Mouse (Mus musculus) heart, postnatal 10 days (tissue): Measurements from ENCODE around the gene 9530068E07Rik. TPM values are rescaled to one million over a fixed set of nuclear protein-coding genes. Genes with fewer than 3 reads are reported as not detected.
A peak's percentile ranks its signal among the peaks of the same experiment; 100 is the strongest.
"Not testable (repeated sequence)": the region's sequence is repeated elsewhere in the genome, so short reads cannot be mapped to it uniquely, and the experiment has no call there.

Experiments used
- DNase-seq, 2 experiments: peaks; one replicate each; pipeline ENCODE4 v3.0.0; 2021
- intact Hi-C: fragments of 180-260 bp; cut with DNase I; formaldehyde crosslinking; loops from one replicate; pipeline ENCODE4 v1.15.1; 2025
- total RNA-seq, 2 experiments: library from RNA; stranded (reverse); gene quantifications; 2 replicates each; pipeline ENCODE4 v1.2.3; 2021

9530068E07Rik gene
- total RNA-seq, 2 experiments from 2014 or later: 111 to 117 TPM

GRCm38 (mm10) chr11:52370538-52370937 is 25.7 kb upstream of the 9530068E07Rik start:
- intact Hi-C loops: no loop called here

GRCm38 (mm10) chr11:52373841-52374240 is 22.4 kb upstream of the 9530068E07Rik start:
- no peak for DNase-seq

More at GRCm38 (mm10) chr11:52370538-52370937, 25.7 kb upstream of the 9530068E07Rik start:
- peak; percentile 76 to 77 for DNase-seq

GRCm38 (mm10) chr11:52374340-52374739 is 21.9 kb upstream of the 9530068E07Rik start:
- intact Hi-C loops: loop anchor here (1.0 kb wide), 1 partner anchor 23 kb away; no protein-coding TSS in a partner anchor
- peak; percentile 88 for DNase-seq

More at GRCm38 (mm10) chr11:52373841-52374240, 22.4 kb upstream of the 9530068E07Rik start:
- intact Hi-C loops: loop anchor here (1.0 kb wide), 1 partner anchor 23 kb away; no protein-coding TSS in a partner anchor

GRCm38 (mm10) chr11:52377579-52377978 is 18.6 kb upstream of the 9530068E07Rik start:
- intact Hi-C loops: no loop called here
- DNase-seq: peak; percentile 69 to 76

- intact Hi-C loops: no loop called here
- no peak for DNase-seq
Observed at GRCm38 (mm10) chr11:52379241-52379640, 17.0 kb upstream of the 9530068E07Rik start.

- intact Hi-C loops: no loop called here
- DNase-seq: no peak
Observed at GRCm38 (mm10) chr11:52383741-52384140, 12.5 kb upstream of the 9530068E07Rik start.

- intact Hi-C loops: no loop called here
- no peak for DNase-seq
Observed at GRCm38 (mm10) chr11:52384667-52385066, 11.6 kb upstream of the 9530068E07Rik start.

GRCm38 (mm10) chr11:52386892-52387291 is 9.3 kb upstream of the 9530068E07Rik start:
- intact Hi-C loops: no loop called here
- DNase-seq: no peak

- DNase-seq: no peak
- intact Hi-C loops: no loop called here
Observed at GRCm38 (mm10) chr11:52388150-52388549, 8.1 kb upstream of the 9530068E07Rik start.

- intact Hi-C loops, DNase-seq: not testable (repeated sequence)
Observed at GRCm38 (mm10) chr11:52388979-52389378, 7.2 kb upstream of the 9530068E07Rik start.

GRCm38 (mm10) chr11:52389933-52390332 is 6.3 kb upstream of the 9530068E07Rik start:
- DNase-seq: no peak
- intact Hi-C loops: no loop called here

GRCm38 (mm10) chr11:52394494-52394893 is 1.7 kb upstream of the 9530068E07Rik start:
- no peak for DNase-seq
- intact Hi-C loops: no loop called here

GRCm38 (mm10) chr11:52395343-52395742 is 885 bp upstream of the 9530068E07Rik start:
- intact Hi-C loops: no loop called here

GRCm38 (mm10) chr11:52396597-52397188 is 465 bp downstream of the 9530068E07Rik start:
- DNase-seq: no peak
- intact Hi-C loops: no loop called here

More at GRCm38 (mm10) chr11:52395343-52395742, 885 bp upstream of the 9530068E07Rik start:
- DNase-seq: no peak

GRCm38 (mm10) chr11:52397385-52397987 is 1.3 kb downstream of the 9530068E07Rik start:
- DNase-seq: no peak
- intact Hi-C loops: no loop called here

- intact Hi-C loops: no loop called here
Observed at GRCm38 (mm10) chr11:52401476-52401875, 5.2 kb downstream of the 9530068E07Rik start.

GRCm38 (mm10) chr11:52402566-52402965 is 6.3 kb downstream of the 9530068E07Rik start:
- no peak for DNase-seq
- intact Hi-C loops: no loop called here

More at GRCm38 (mm10) chr11:52401476-52401875, 5.2 kb downstream of the 9530068E07Rik start:
- DNase-seq: no peak

- intact Hi-C loops: no loop called here
- DNase-seq: no peak
Observed at GRCm38 (mm10) chr11:52404209-52404608, 8.0 kb downstream of the 9530068E07Rik start.

- intact Hi-C loops: no loop called here
- no peak for DNase-seq
Observed at GRCm38 (mm10) chr11:52405196-52405688, 9.0 kb downstream of the 9530068E07Rik start.

- DNase-seq: no peak
- intact Hi-C loops: no loop called here
Observed at GRCm38 (mm10) chr11:52409316-52409715, 13.1 kb downstream of the 9530068E07Rik start.

- no peak for DNase-seq
- intact Hi-C loops: no loop called here
Observed at GRCm38 (mm10) chr11:52418358-52418757, 22.1 kb downstream of the 9530068E07Rik start.

- DNase-seq: no peak
- intact Hi-C loops: no loop called here
Observed at GRCm38 (mm10) chr11:52419246-52419645, 23.0 kb downstream of the 9530068E07Rik start.
